Mouse (Mus musculus) intestine, postnatal 0 days (tissue): Measurements from ENCODE around the gene Wnk2. TPM values are rescaled to one million over a fixed set of nuclear protein-coding genes. Genes with fewer than 3 reads are reported as not detected.

ENCODE experiments used
- ATAC-seq: fragments of 200-750 bp; cut with Nextera tagmentation; 2 replicates; pipeline ENCODE4 v1.8.0; 2017; ENCODE audit warnings: mild to moderate bottlenecking, moderate TSS enrichment, moderate library complexity
- H3K27ac ChIP-seq: fragments of 300-500 bp; sonication (generic); 2 replicates; pipeline ENCODE4 v1.5.1; 2014; ENCODE audit warnings: mild to moderate bottlenecking, low read depth, low read length, moderate library complexity
- H3K27me3 ChIP-seq: fragments of 300-500 bp; sonication (generic); replicated peaks from 2 replicates; pipeline ENCODE4 v1.6.1; 2014; ENCODE audit warnings: low read length, mixed read lengths; ENCODE audit not compliant: control insufficient read depth, insufficient read depth
- H3K36me3 ChIP-seq: fragments of 300-500 bp; sonication (generic); 2 replicates; pipeline ENCODE4 v1.6.1; 2014; ENCODE audit warnings: mild to moderate bottlenecking, moderate library complexity; ENCODE audit not compliant: control insufficient read depth, insufficient read depth
- H3K4me1 ChIP-seq: fragments of 300-500 bp; sonication (generic); replicated peaks from 2 replicates; pipeline ENCODE4 v1.6.1; 2014; ENCODE audit warnings: antibody characterized with exemption, low read length, mixed read lengths; ENCODE audit not compliant: control insufficient read depth, insufficient read depth
- H3K4me2 ChIP-seq: fragments of 300-500 bp; sonication (generic); replicated peaks from 2 replicates; pipeline ENCODE4 v1.6.1; 2014; ENCODE audit warnings: low read depth, mild to moderate bottlenecking, moderate library complexity
- H3K4me3 ChIP-seq: fragments of 300-500 bp; sonication (generic); 2 replicates; pipeline ENCODE4 v1.5.1; 2014; ENCODE audit warnings: low read depth, low read length
- H3K9ac ChIP-seq: fragments of 300-500 bp; sonication (generic); 2 replicates; pipeline ENCODE4 v1.6.1; 2014; ENCODE audit warnings: mild to moderate bottlenecking, low read depth, low read length
- H3K9me3 ChIP-seq: fragments of 300-500 bp; sonication (generic); 2 replicates; pipeline ENCODE4 v1.6.1; 2016; ENCODE audit warnings: mixed run types; ENCODE audit not compliant: control insufficient read depth
- CTCF ChIP-seq: sonication (generic); IDR thresholded peaks from 2 replicates; pipeline ENCODE4 v1.5.1; 2016; ENCODE audit warnings: low read depth, mild to moderate bottlenecking, control low read depth, antibody characterized with exemption, moderate library complexity
- WGBS: fragments of 180-500 bp; shearing (Covaris S2); extraction: QIAGEN DNeasy Blood & Tissue Kit; methylation state at CpG from one replicate; pipeline ENCODE4 v1.1.7; 2014; 5-methylcytosine and 5-hydroxymethylcytosine counted together
- polyA plus RNA-seq: library from polyadenylated mRNA; unstranded; fragments of >200 nt; fragmentation: Nextera tagmentation; extraction: Ambion mirVana; gene quantifications from 2 replicates; pipeline ENCODE4 v1.2.1, GENCODE M21; 2015

The Wnk2 gene
- polyA plus RNA-seq, 1 experiment from 2014 or later = 1.7 TPM

GRCm38 (mm10) chr13:49192156-49192855 lies 44.5 kb upstream of the Wnk2 start:
- WGBS = 77% methylated on average over 16 of the region's 16 CpGs
- H3K4me3 ChIP-seq = no peak overlapping the region
- H3K9ac ChIP-seq = no peak overlapping the region
- no peak for ATAC-seq
- peaks cover 15% of the 10 kb centered on the region for H3K4me1 ChIP-seq
- H3K36me3 ChIP-seq = peaks cover 35% of the 10 kb centered on the region
- H3K27me3 ChIP-seq = no peaks in the 10 kb centered on the region
- no peak for TF ChIP-seq CTCF
- H3K9me3 ChIP-seq = no peaks in the 10 kb centered on the region
- peak overlapping the region; percentile 98; the same call in 1 of the 2 replicates for H3K27ac ChIP-seq
- no peak overlapping the region for H3K4me2 ChIP-seq

- ATAC-seq = no peak
- Histone ChIP-seq H3K27me3 (no peaks in the 10 kb centered on the region), H3K4me1 (peaks cover 15% of the 10 kb centered on the region), H3K36me3 (peaks cover 29% of the 10 kb centered on the region), H3K9ac (0 out of 2 replicates have a peak overlapping the region, but pooled peaks have one; percentile 17), H3K9me3 (no peaks in the 10 kb centered on the region), H3K4me2 (0 out of 2 replicates have a peak overlapping the region, but pooled peaks have one; percentile 38), H3K4me3 (no peak overlapping the region), H3K27ac (peak overlapping the region; percentile 98; the same call in 1 of the 2 replicates)
- TF ChIP-seq CTCF = no peak
- 51% methylated on average over 5 of the region's 5 CpGs for WGBS
Observed at GRCm38 (mm10) chr13:49191673-49192035, 43.8 kb upstream of the Wnk2 start.

- Histone ChIP-seq H3K27ac (peak overlapping the region; percentile 98), H3K9me3 (no peaks in the 10 kb centered on the region), H3K4me3 (no peak overlapping the region), H3K36me3 (peaks cover 23% of the 10 kb centered on the region), H3K9ac (peak overlapping the region; percentile 26; the same call in 1 of the 2 replicates), H3K4me2 (peak overlapping the region; percentile 38), H3K4me1 (peaks cover 15% of the 10 kb centered on the region), H3K27me3 (no peaks in the 10 kb centered on the region)
- no peak for TF ChIP-seq CTCF
- ATAC-seq = no peak
- WGBS = 46% methylated on average over 7 of the region's 7 CpGs
Observed at GRCm38 (mm10) chr13:49190876-49191672, 43.3 kb upstream of the Wnk2 start.

GRCm38 (mm10) chr13:49189970-49190870 lies 42.4 kb upstream of the Wnk2 start:
- Histone ChIP-seq H3K27ac (peak overlapping the region; percentile 98), H3K36me3 (peaks cover 15% of the 10 kb centered on the region), H3K4me3 (no peak overlapping the region), H3K4me2 (peak overlapping the region; percentile 41), H3K4me1 (peaks cover 15% of the 10 kb centered on the region), H3K9me3 (no peaks in the 10 kb centered on the region), H3K9ac (0 out of 2 replicates have a peak overlapping the region, but pooled peaks have one; percentile 26), H3K27me3 (no peaks in the 10 kb centered on the region)
- ATAC-seq = peak; percentile 4; the same call in 1 of the 2 replicates
- WGBS = 49% methylated on average over 12 of the region's 12 CpGs
- TF ChIP-seq CTCF = no peak

- peaks cover 15% of the 10 kb centered on the region for H3K4me1 ChIP-seq
- 70% methylated on average over 2 of the region's 2 CpGs for WGBS
- no peaks in the 10 kb centered on the region for H3K27me3 ChIP-seq
- no peaks in the 10 kb centered on the region for H3K9me3 ChIP-seq
- H3K36me3 ChIP-seq = peaks cover 8% of the 10 kb centered on the region; the same call in 1 of the 2 replicates
- ATAC-seq = no peak
- no peak overlapping the region; the same call in 1 of the 2 replicates for H3K9ac ChIP-seq
- peak overlapping the region; percentile 100 for H3K4me2 ChIP-seq
- H3K4me3 ChIP-seq = no peak overlapping the region
- H3K27ac ChIP-seq = peak overlapping the region; percentile 98; the same call in 1 of the 2 replicates
- no peak for TF ChIP-seq CTCF
Observed at GRCm38 (mm10) chr13:49188966-49189360, 41.1 kb upstream of the Wnk2 start.
